Mouse (Mus musculus) liver, embryonic 14.5 days (tissue): ENCODE measurements around the gene Wbp1l.

ENCODE experiments used
- CTCF ChIP-seq: IDR thresholded peaks from 2 replicates; pipeline ENCODE4 v1.5.1; 2016; ENCODE audit warnings: antibody characterized with exemption, low read depth, control low read depth
- EP300 ChIP-seq: IDR thresholded peaks from 2 replicates; pipeline ENCODE4 v1.6.1; 2016; ENCODE audit warnings: antibody characterized with exemption, low read depth

GRCm38 (mm10) chr19:46669802-46670201 lies 70.9 kb downstream of the Wbp1l start:
- no peak for TF ChIP-seq CTCF
- TF ChIP-seq EP300: no peak
